Mouse (Mus musculus) kidney, adult 2 months (tissue): Measurements from ENCODE around the gene Klhl6. TPM values are rescaled to one million over a fixed set of nuclear protein-coding genes. Genes with fewer than 3 reads are reported as not detected.

Source experiments
- DNase-seq: peaks from one replicate; pipeline ENCODE4 v3.0.0; 2021
- H3K27ac ChIP-seq: fragments of 200-500 bp; 2 replicates; pipeline ENCODE4 v1.5.1; 2012; ENCODE audit warnings: low read depth, low read length, control low read depth, inconsistent platforms; ENCODE audit not compliant: insufficient read depth
- H3K27me3 ChIP-seq: fragments of 200-500 bp; replicated peaks from 2 replicates; pipeline ENCODE4 v1.6.1; 2012; ENCODE audit warnings: mild to moderate bottlenecking, moderate library complexity, low read length, inconsistent platforms; ENCODE audit not compliant: control insufficient read depth, insufficient read depth
- H3K36me3 ChIP-seq: fragments of 200-500 bp; 2 replicates; pipeline ENCODE4 v1.6.1; 2012; ENCODE audit warnings: mild to moderate bottlenecking, moderate library complexity, low read length, inconsistent platforms; ENCODE audit not compliant: control insufficient read depth, insufficient read depth
- H3K4me1 ChIP-seq: fragments of 200-500 bp; 2 replicates; pipeline ENCODE4 v1.6.1; 2011; ENCODE audit warnings: low read length; ENCODE audit not compliant: control insufficient read depth, insufficient read depth
- H3K4me3 ChIP-seq: fragments of 200-500 bp; 2 replicates; pipeline ENCODE4 v1.5.1; 2011; ENCODE audit warnings: mild to moderate bottlenecking, low read depth, low read length, control low read depth; ENCODE audit not compliant: insufficient read depth
- CTCF ChIP-seq: fragments of 200-500 bp; conservative IDR thresholded peaks from 2 replicates; pipeline ENCODE4 v1.5.1; 2011; ENCODE audit warnings: low read depth, mild to moderate bottlenecking, control low read depth, low read length, moderate library complexity, mixed read lengths; ENCODE audit not compliant: insufficient read depth, insufficient read length
- POLR2A ChIP-seq: fragments of 200-500 bp; IDR thresholded peaks from one replicate; pipeline ENCODE4 v1.6.1; 2011; ENCODE audit warnings: low read depth, low read length, control low read depth
- WGBS: fragments of 180-500 bp; shearing (Covaris S2); methylation state at CpG from one replicate; pipeline ENCODE4 v1.1.7; 2018; 5-methylcytosine and 5-hydroxymethylcytosine counted together
- polyA plus RNA-seq: library from polyadenylated mRNA; depleted of rRNA; stranded (reverse); fragments of >200 nt; gene quantifications from 2 replicates; pipeline ENCODE4 v1.2.3, GENCODE M21; 2012

Gene Klhl6
- polyA plus RNA-seq, 1 experiment: 5.2 TPM

- Histone ChIP-seq H3K4me1 (peaks cover 11% of the 10 kb centered on the region), H3K27me3 (no peaks in the 10 kb centered on the region), H3K4me3 (no peak overlapping the region), H3K27ac (no peak overlapping the region), H3K36me3 (no peaks in the 10 kb centered on the region; the same call in 1 of the 2 replicates)
- 89% methylated on average over 5 of the region's 5 CpGs for WGBS
- TF ChIP-seq CTCF (no peak), POLR2A (no peak)
- no peak for DNase-seq
Observed at GRCm38 (mm10) chr16:19969506-19969905, 13.3 kb downstream of the Klhl6 start.

- WGBS: 93% methylated on average over 4 of the region's 4 CpGs
- no peaks in the 10 kb centered on the region; the same call in 1 of the 2 replicates for H3K36me3 ChIP-seq
Observed at GRCm38 (mm10) chr16:19968666-19969065, 14.2 kb downstream of the Klhl6 start.

DNA sequence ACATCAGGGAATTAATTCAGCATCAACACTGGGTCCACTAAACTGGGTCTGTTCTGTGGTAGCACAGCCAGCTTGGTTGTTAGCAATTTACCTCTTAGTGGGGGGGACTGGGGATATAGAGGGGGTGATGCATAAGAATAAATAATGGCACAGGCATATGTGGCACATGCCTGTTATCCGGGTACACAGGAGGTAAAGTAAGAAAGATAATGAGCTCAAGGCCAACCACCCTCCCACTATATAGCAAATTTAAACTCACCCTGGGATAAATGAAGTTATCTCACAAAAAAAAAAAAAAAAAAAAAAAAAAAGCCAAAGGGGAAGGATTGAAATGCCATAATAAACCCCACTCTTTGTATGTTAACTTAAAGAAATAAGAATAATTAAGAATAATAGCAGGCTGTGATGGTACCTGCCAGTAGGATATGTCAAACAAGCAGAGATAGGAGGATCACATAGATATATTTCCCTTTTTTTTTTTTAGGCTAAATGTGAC, 14.9 kb downstream of the Klhl6 start:
- peaks cover 4% of the 10 kb centered on the region; the same call in 1 of the 2 replicates for H3K4me1 ChIP-seq
- no peak overlapping the region for H3K27ac ChIP-seq
- H3K4me3 ChIP-seq: no peak overlapping the region
- no peaks in the 10 kb centered on the region; the same call in 1 of the 2 replicates for H3K36me3 ChIP-seq
- no peaks in the 10 kb centered on the region for H3K27me3 ChIP-seq
- WGBS: 94% methylated on average over 1 of the region's 1 CpGs
- TF ChIP-seq POLR2A (no peak), CTCF (no peak)
- DNase-seq: no peak

More at GRCm38 (mm10) chr16:19968666-19969065, 14.2 kb downstream of the Klhl6 start:
- TF ChIP-seq CTCF: no peak
- TF ChIP-seq POLR2A: no peak
- H3K4me1 ChIP-seq: peaks cover 9% of the 10 kb centered on the region
- H3K27ac ChIP-seq: no peak overlapping the region
- DNase-seq: no peak
- H3K4me3 ChIP-seq: no peak overlapping the region
- H3K27me3 ChIP-seq: no peaks in the 10 kb centered on the region

DNA sequence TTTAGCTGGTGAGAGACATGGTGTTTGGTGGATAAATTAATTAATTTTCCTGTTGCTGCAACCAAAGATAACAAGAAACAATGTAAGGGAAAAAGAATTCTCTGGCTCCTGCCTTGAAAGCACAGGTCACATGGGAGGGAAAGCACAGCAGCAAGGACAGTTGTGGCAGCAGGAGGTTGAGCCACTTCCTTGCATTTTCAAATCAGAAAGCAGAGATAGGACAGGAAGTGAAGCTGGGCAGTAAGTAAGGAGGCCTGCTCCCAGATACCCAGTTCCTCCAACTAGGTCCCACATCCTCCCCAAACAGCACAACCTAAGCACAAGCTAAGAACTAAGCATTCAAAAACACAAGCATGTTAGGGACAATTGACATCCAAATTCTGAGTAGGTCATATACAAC, 15.9 kb downstream of the Klhl6 start:
- Histone ChIP-seq H3K27me3 (no peaks in the 10 kb centered on the region), H3K4me3 (no peak overlapping the region), H3K4me1 (no peaks in the 10 kb centered on the region), H3K36me3 (no peaks in the 10 kb centered on the region; the same call in 1 of the 2 replicates), H3K27ac (no peak overlapping the region)
- DNase-seq: no peak
- no peak for TF ChIP-seq CTCF

DNA sequence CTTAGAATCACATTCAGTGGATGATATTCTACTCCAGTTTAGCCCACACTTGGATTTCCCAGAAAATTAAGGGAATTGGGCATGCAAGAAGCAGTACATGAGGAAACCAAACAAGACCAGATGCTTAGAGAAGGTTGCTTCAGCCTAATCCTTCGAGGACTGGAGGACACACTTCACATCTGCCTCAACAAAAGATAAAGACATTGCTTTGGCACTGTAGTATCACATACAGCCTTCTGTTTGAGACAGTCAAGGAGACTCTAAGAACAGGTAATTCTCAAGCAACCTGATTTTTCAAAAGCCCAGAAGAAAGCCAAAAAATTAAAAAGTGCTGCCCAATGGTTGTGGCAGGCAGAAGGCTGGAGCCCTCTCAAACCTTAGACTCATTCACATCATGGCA, 16.4 kb downstream of the Klhl6 start:
- H3K4me1 ChIP-seq: no peaks in the 10 kb centered on the region
- 85% methylated on average over 1 of the region's 1 CpGs for WGBS
- no peak overlapping the region for H3K4me3 ChIP-seq
- no peaks in the 10 kb centered on the region; the same call in 1 of the 2 replicates for H3K36me3 ChIP-seq
- no peaks in the 10 kb centered on the region for H3K27me3 ChIP-seq
- TF ChIP-seq CTCF (no peak), POLR2A (no peak)
- DNase-seq: no peak
- no peak overlapping the region for H3K27ac ChIP-seq

- Histone ChIP-seq H3K27ac (no peak overlapping the region), H3K4me3 (no peak overlapping the region), H3K4me1 (peaks cover 3% of the 10 kb centered on the region; the same call in 1 of the 2 replicates), H3K27me3 (no peaks in the 10 kb centered on the region), H3K36me3 (no peaks in the 10 kb centered on the region; the same call in 1 of the 2 replicates)
- WGBS: 55% methylated on average over 3 of the region's 3 CpGs
- DNase-seq: no peak
- TF ChIP-seq POLR2A: no peak
- no peak for TF ChIP-seq CTCF
Observed at GRCm38 (mm10) chr16:19962951-19963350, 19.9 kb downstream of the Klhl6 start.

DNA sequence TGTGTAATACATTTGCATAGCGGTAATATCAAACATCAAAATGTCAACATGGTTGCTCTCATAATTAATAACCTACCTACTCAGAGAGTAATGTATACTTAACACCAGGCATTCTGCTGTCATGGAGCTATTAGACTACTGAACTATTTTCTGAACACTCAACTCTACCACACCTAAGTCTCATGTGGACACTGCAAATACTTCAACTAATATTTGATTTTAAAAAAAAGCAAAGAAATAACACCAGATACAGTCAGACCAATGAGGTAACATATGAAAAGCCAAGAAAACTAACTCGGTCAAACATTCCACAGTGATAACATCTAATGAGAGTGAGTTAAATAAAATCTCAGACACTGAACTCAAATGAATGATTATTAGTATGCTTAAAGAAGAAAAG, 21.8 kb downstream of the Klhl6 start:
- H3K36me3 ChIP-seq: no peaks in the 10 kb centered on the region; the same call in 1 of the 2 replicates
- no peak overlapping the region for H3K27ac ChIP-seq
- WGBS: 78% methylated on average over 2 of the region's 2 CpGs
- no peak for DNase-seq
- TF ChIP-seq CTCF: no peak
- no peak for TF ChIP-seq POLR2A
- H3K4me1 ChIP-seq: peaks cover 3% of the 10 kb centered on the region; the same call in 1 of the 2 replicates
- no peak overlapping the region for H3K4me3 ChIP-seq
- H3K27me3 ChIP-seq: no peaks in the 10 kb centered on the region
